Mouse (Mus musculus) small intestine, adult 2 months (tissue): ENCODE data around the gene Znrf3.

Source experiments
- CTCF ChIP-seq: fragments of 200-500 bp; IDR thresholded peaks from 2 replicates; pipeline ENCODE4 v1.5.1; 2012; ENCODE audit warnings: low read depth, mild to moderate bottlenecking, control low read depth, inconsistent platforms, low read length, moderate library complexity, mixed read lengths; ENCODE audit not compliant: insufficient replicate concordance, insufficient read length; ENCODE audit errors: extremely low read depth
- POLR2A ChIP-seq: fragments of 200-500 bp; IDR thresholded peaks from 2 replicates; pipeline ENCODE4 v1.6.1; 2012; ENCODE audit warnings: low read depth, mild to moderate bottlenecking, control low read depth, inconsistent platforms, low read length, moderate library complexity

GRCm38 (mm10) chr11:5450701-5451100 is 6.1 kb upstream of the Znrf3 start:
- TF ChIP-seq POLR2A, result no peak
- no peak for TF ChIP-seq CTCF
